Mouse (Mus musculus) natural killer cell, adult 2 months (primary cell): ENCODE results near the gene Hamp.

Source experiments
- DNase-seq, 2 experiments: peaks; one replicate each; pipeline ENCODE4 v3.0.0; 2022; ENCODE audit warnings: low spot score in 2 of 2

The Hamp gene

GRCm38 (mm10) chr7:30943909-30944635 is at the start of gene Hamp:
Gene Hamp, minus strand, starts transcription at chr7:30944032.
- DNase-seq = no peak

- no peak for DNase-seq
Observed at GRCm38 (mm10) chr7:30992148-30992547, 48.3 kb upstream of the Hamp start.

GRCm38 (mm10) chr7:30988519-30989162 is 44.8 kb upstream of the Hamp start:
- no peak for DNase-seq

- no peak for DNase-seq
Observed at GRCm38 (mm10) chr7:30985357-30985756, 41.5 kb upstream of the Hamp start.

- DNase-seq = no peak
Observed at GRCm38 (mm10) chr7:30981703-30982102, 37.9 kb upstream of the Hamp start.

- peak; percentile 79 to 89 for DNase-seq
Observed at GRCm38 (mm10) chr7:30973501-30974289, 29.9 kb upstream of the Hamp start, which contains the start of gene Fam187b. Gene Fam187b, plus strand, starts transcription at chr7:30973790.

GRCm38 (mm10) chr7:30973251-30973500 is 29.3 kb upstream of the Hamp start, which contains the start of gene Lsr:
Gene Lsr, minus strand, starts transcription at chr7:30973464.
- DNase-seq = no peak

GRCm38 (mm10) chr7:30972426-30973250 is 28.8 kb upstream of the Hamp start:
- DNase-seq = no peak

- DNase-seq = no peak
Observed at GRCm38 (mm10) chr7:30971901-30972300, 28.1 kb upstream of the Hamp start.

GRCm38 (mm10) chr7:30969174-30969573 is 25.3 kb upstream of the Hamp start:
- no peak for DNase-seq

- no peak for DNase-seq
Observed at GRCm38 (mm10) chr7:30968611-30969010, 24.8 kb upstream of the Hamp start.

GRCm38 (mm10) chr7:30966657-30967056 is 22.8 kb upstream of the Hamp start:
- peak; percentile 15 to 45 for DNase-seq

- DNase-seq = no peak
Observed at GRCm38 (mm10) chr7:30965677-30966076, 21.8 kb upstream of the Hamp start.

GRCm38 (mm10) chr7:30964366-30964765 is 20.5 kb upstream of the Hamp start:
- no peak for DNase-seq

- DNase-seq = no peak
Observed at GRCm38 (mm10) chr7:30962862-30963261, 19.0 kb upstream of the Hamp start.

GRCm38 (mm10) chr7:30959786-30960349 is 16.0 kb upstream of the Hamp start:
- no peak for DNase-seq

- DNase-seq = no peak
Observed at GRCm38 (mm10) chr7:30958866-30959487, 15.1 kb upstream of the Hamp start.

GRCm38 (mm10) chr7:30958109-30958865 is 14.5 kb upstream of the Hamp start:
- no peak for DNase-seq

- peak; percentile 91 to 94 for DNase-seq
Observed at GRCm38 (mm10) chr7:30957367-30957783, 13.5 kb upstream of the Hamp start.

- peak; percentile 70 to 84 for DNase-seq
Observed at GRCm38 (mm10) chr7:30956756-30957366, 13.0 kb upstream of the Hamp start, which contains the start of gene Usf2. Gene Usf2, minus strand, starts transcription at chr7:30956803.
